ENCODE assay signal across 15 mouse cellular contexts in genomic region chr8:55025851-55026660, GRCm38 (mm10).
DNase-seq lines count a peak whose midpoint lies in the region; ATAC-seq and TF ChIP-seq lines count a peak whose summit lies in the region.
"Had no signal": no experiment of that assay in that cellular context is flagged by ENCODE, and none has a peak within 500 bp of the region (broad histone marks: within the 10 kb centered on the region; RNA-seq: fewer than 3 reads in every experiment).

No protein-coding gene starts in this region.

- TF ChIP-seq POLR2A in cerebellum, adult 2 months (IDR thresholded peaks at IDR 0.05; ENCODE audit: borderline replicate concordance, insufficient read depth, low read length) = no peak

- no peak for TF ChIP-seq CTCF in cerebellum, adult 2 months (IDR thresholded peaks at IDR 0.05; ENCODE audit: borderline replicate concordance, insufficient read depth, low read depth, low read length)
- no peak for TF ChIP-seq CTCF in midbrain, postnatal 0 days (IDR thresholded peaks at IDR 0.05)

- 20% methylated on average over 10 of the region's 10 CpGs for WGBS in cerebellum, adult 2 months
- 42% methylated on average over 10 of the region's 10 CpGs for WGBS in hindbrain, embryonic 12.5 days
- 10% methylated on average over 10 of the region's 10 CpGs for WGBS in midbrain, postnatal 0 days

- H3K9me3 ChIP-seq in hindbrain, embryonic 12.5 days (replicated peaks) = no peaks in the 10 kb centered on the region
- H3K9me3 ChIP-seq in midbrain, postnatal 0 days (ENCODE audit: low read length) = no peaks in the 10 kb centered on the region
- H3K9me3 ChIP-seq: G1E; kidney, embryonic 15.5 days; limb, embryonic 15.5 days had no signal

- H3K36me3 ChIP-seq in hindbrain, embryonic 12.5 days = no peaks in the 10 kb centered on the region
- H3K36me3 ChIP-seq in midbrain, postnatal 0 days (ENCODE audit: insufficient read depth, low read length) = no peaks in the 10 kb centered on the region
- H3K36me3 ChIP-seq: G1E; kidney, embryonic 15.5 days; limb, embryonic 15.5 days had no signal

- ATAC-seq in hindbrain, embryonic 12.5 days (ENCODE audit: low FRiP score) = peak; percentile 48
- peak; percentile 41; the same call in 1 of the 2 replicates for ATAC-seq in midbrain, postnatal 0 days (ENCODE audit: low FRiP score)
- ATAC-seq in inflammation-experienced regulatory T-cells, adult 6 months = no peak
- ATAC-seq: activated CD4-positive, CD25-positive, alpha-beta regulatory T cell, adult 4 months; lung, postnatal 0 days had no signal

- H3K4me1 ChIP-seq in cerebellum, adult 2 months (ENCODE audit: control insufficient read depth, insufficient read depth, low read length) = no peaks in the 10 kb centered on the region; the same call in 1 of the 2 replicates
- H3K4me1 ChIP-seq in hindbrain, embryonic 12.5 days = peaks cover 9% of the 10 kb centered on the region
- H3K4me1 ChIP-seq in midbrain, postnatal 0 days (ENCODE audit: insufficient read depth, low read length) = peaks cover 3% of the 10 kb centered on the region; the same call in 1 of the 2 replicates
- H3K4me1 ChIP-seq: kidney, embryonic 15.5 days; limb, embryonic 15.5 days had no signal

- H3K27me3 ChIP-seq in cerebellum, adult 2 months (ENCODE audit: control insufficient read depth, insufficient read depth, low read length) = no peaks in the 10 kb centered on the region
- no peaks in the 10 kb centered on the region for H3K27me3 ChIP-seq in hindbrain, embryonic 12.5 days
- no peaks in the 10 kb centered on the region for H3K27me3 ChIP-seq in midbrain, postnatal 0 days (ENCODE audit: insufficient read depth, low read length)
- H3K27me3 ChIP-seq: kidney, embryonic 15.5 days; limb, embryonic 15.5 days had no signal

- no peak overlapping the region for H3K9ac ChIP-seq in hindbrain, embryonic 12.5 days
- no peak overlapping the region for H3K9ac ChIP-seq in midbrain, postnatal 0 days (replicated peaks; ENCODE audit: low read length, poor library complexity, severe bottlenecking)
- H3K9ac ChIP-seq: kidney, embryonic 15.5 days; limb, embryonic 15.5 days had no signal

- no peak overlapping the region for H3K4me3 ChIP-seq in cerebellum, adult 2 months (replicated peaks; ENCODE audit: insufficient read depth, low read depth, low read length)
- H3K4me3 ChIP-seq in hindbrain, embryonic 12.5 days = no peak overlapping the region
- H3K4me3 ChIP-seq in midbrain, postnatal 0 days (ENCODE audit: low read depth, low read length) = no peak overlapping the region
- H3K4me3 ChIP-seq: kidney, embryonic 15.5 days; limb, embryonic 15.5 days; myocyte had no signal

- peak overlapping the region; percentile 36 for H3K4me2 ChIP-seq in hindbrain, embryonic 12.5 days (replicated peaks)
- peak overlapping the region; percentile 35 for H3K4me2 ChIP-seq in midbrain, postnatal 0 days (ENCODE audit: low read depth, low read length, poor library complexity, severe bottlenecking)
- H3K4me2 ChIP-seq: kidney, embryonic 15.5 days; limb, embryonic 15.5 days had no signal

- peak overlapping the region; percentile 79; the same call in 1 of the 2 replicates for H3K27ac ChIP-seq in cerebellum, adult 2 months (ENCODE audit: insufficient read depth, low read length)
- H3K27ac ChIP-seq in hindbrain, embryonic 12.5 days = peak overlapping the region; percentile 83
- H3K27ac ChIP-seq in midbrain, postnatal 0 days (ENCODE audit: low read depth, low read length) = peak overlapping the region; percentile 78
- H3K27ac ChIP-seq: kidney, embryonic 15.5 days; limb, embryonic 15.5 days had no signal

- DNase-seq in cerebellum, adult 2 months = peak in 1 of 2 experiments; percentile 47
- no peak for DNase-seq in cerebellum, postnatal 4 days (ENCODE audit: low spot score in 2 of 2)
- peak; percentile 25 to 54 for DNase-seq in cerebellum, postnatal 10 days
- DNase-seq in midbrain, postnatal 0 days (ENCODE audit: low spot score) = peak; percentile 12
- DNase-seq in spleen, postnatal 4 days (ENCODE audit: low spot score in 2 of 2) = no peak
- DNase-seq in urinary bladder, postnatal 14 days (ENCODE audit: low spot score) = no peak
- DNase-seq: layer of hippocampus, postnatal 36 days had no signal

Comparison
In these comparisons a context has a peak if more than half of its experiments do, and no peak if none do; other contexts are left out.
1. DNase-seq: peak in cerebellum, postnatal 10 days (2 of 2) and midbrain, postnatal 0 days (single experiment); none in cerebellum, postnatal 4 days (0 of 2), spleen, postnatal 4 days (0 of 2) and urinary bladder, postnatal 14 days (single experiment).
2. Peak in every context shown above with its lines, with median percentiles within 50 percentile points of each other: H3K27ac ChIP-seq.